Mouse (Mus musculus) gastrocnemius, postnatal 10 days (tissue): Measurements from ENCODE around the gene Ankrd12. TPM values are rescaled to one million over a fixed set of nuclear protein-coding genes. Genes with fewer than 3 reads are reported as not detected.

Source experiments
- DNase-seq: peaks from one replicate; pipeline ENCODE4 v3.0.0; 2021; ENCODE audit warnings: mixed read lengths
- long read RNA-seq, 2 experiments: library from polyadenylated mRNA; stranded (forward); transcript quantifications; one replicate each; pipeline ENCODE4 v2.0.0; 2021
- total RNA-seq, 2 experiments: library from RNA; stranded (reverse); gene quantifications; 2 replicates each; pipeline ENCODE4 v1.2.3; 2021

The Ankrd12 gene
- total RNA-seq: 10 to 100 TPM; 13.1 to 15.3 TPM
- long read RNA-seq, experiment 1, full-length matches to known transcripts: 3 of 4 reads
- long read RNA-seq, experiment 1, partial matches to known transcripts: 1 of 4 reads
- long read RNA-seq, experiment 1, other reads (novel, unspliced or antisense): 0 of 4 reads
- long read RNA-seq, experiment 2, partial matches to known transcripts: 1 of 8 reads
- long read RNA-seq, experiment 2, other reads (novel, unspliced or antisense): 4 of 8 reads

- peak; percentile 96 for DNase-seq
These were observed at the start of gene Ankrd12 for GRCm38 (mm10) chr17:66076934-66077333. Gene Ankrd12 (minus strand): TSS chr17:66077089.

GRCm38 (mm10) chr17:66125211-66125610 lies 48.3 kb upstream of the Ankrd12 start:
- no peak for DNase-seq

GRCm38 (mm10) chr17:66123816-66124610 lies 47.1 kb upstream of the Ankrd12 start:
- no peak for DNase-seq

GRCm38 (mm10) chr17:66123066-66123815 lies 46.4 kb upstream of the Ankrd12 start, which contains the start of gene Ddx11:
Gene Ddx11 (plus strand): TSS chr17:66123520.
- peak; percentile 99 for DNase-seq

GRCm38 (mm10) chr17:66120701-66121100 lies 43.8 kb upstream of the Ankrd12 start:
- no peak for DNase-seq

- no peak for DNase-seq
These were observed 42.1 kb upstream of the Ankrd12 start for GRCm38 (mm10) chr17:66118991-66119390.

GRCm38 (mm10) chr17:66112166-66112565 lies 35.3 kb upstream of the Ankrd12 start:
- no peak for DNase-seq

GRCm38 (mm10) chr17:66111402-66111959 lies 34.6 kb upstream of the Ankrd12 start, which contains the start of gene Washc1:
Gene Washc1 (plus strand): TSS chr17:66111545.
- DNase-seq: peak; percentile 88

- DNase-seq: no peak
These were observed 33.9 kb upstream of the Ankrd12 start for GRCm38 (mm10) chr17:66110746-66111145.

GRCm38 (mm10) chr17:66108198-66108597 lies 31.3 kb upstream of the Ankrd12 start:
- no peak for DNase-seq

- no peak for DNase-seq
These were observed 30.6 kb upstream of the Ankrd12 start for GRCm38 (mm10) chr17:66107466-66107865.

- peak; percentile 64 for DNase-seq
These were observed 29.8 kb upstream of the Ankrd12 start for GRCm38 (mm10) chr17:66106601-66107267.

- DNase-seq: no peak
These were observed 27.2 kb upstream of the Ankrd12 start for GRCm38 (mm10) chr17:66104076-66104475.

GRCm38 (mm10) chr17:66101380-66102330 lies 24.8 kb upstream of the Ankrd12 start, which contains the start of gene Ndufv2:
Gene Ndufv2 (minus strand): TSS chr17:66101559.
- peak; percentile 93 for DNase-seq

GRCm38 (mm10) chr17:66100566-66101379 lies 23.9 kb upstream of the Ankrd12 start:
- DNase-seq: no peak

- no peak for DNase-seq
These were observed 15.8 kb upstream of the Ankrd12 start for GRCm38 (mm10) chr17:66092664-66093063.

- no peak for DNase-seq
These were observed 15.2 kb upstream of the Ankrd12 start for GRCm38 (mm10) chr17:66092065-66092464.

GRCm38 (mm10) chr17:66091392-66091791 lies 14.5 kb upstream of the Ankrd12 start:
- no peak for DNase-seq

- no peak for DNase-seq
These were observed 13.4 kb upstream of the Ankrd12 start for GRCm38 (mm10) chr17:66090251-66090650.

GRCm38 (mm10) chr17:66085038-66085437 lies 8.1 kb upstream of the Ankrd12 start:
- DNase-seq: no peak
